Mouse (Mus musculus) G1E (cell line): ENCODE measurements around the gene Sdc1. TPM values are rescaled to one million over a fixed set of nuclear protein-coding genes. Genes with fewer than 3 reads are reported as not detected.

Source experiments
- ATAC-seq: 2 replicates; pipeline ENCODE4 v1.8.0; 2016; ENCODE audit warnings: mild to moderate bottlenecking; ENCODE audit not compliant: insufficient number of reproducible peaks, poor library complexity, low FRiP score, severe bottlenecking; ENCODE audit errors: extremely low read depth
- DNase-seq: peaks from one replicate; pipeline ENCODE4 v3.0.0; 2012; ENCODE audit warnings: low spot score
- H3K27me3 ChIP-seq: 2 replicates; pipeline ENCODE4 v1.6.1; 2012; ENCODE audit warnings: mild to moderate bottlenecking, low read length, inconsistent platforms; ENCODE audit not compliant: insufficient read depth
- H3K36me3 ChIP-seq: replicated peaks from 2 replicates; pipeline ENCODE3; 2012; ENCODE audit warnings: mild to moderate bottlenecking, inconsistent platforms
- H3K4me1 ChIP-seq: 2 replicates; pipeline ENCODE4 v1.6.1; 2012; ENCODE audit warnings: low read depth, low read length, inconsistent platforms, mixed read lengths; ENCODE audit not compliant: insufficient read depth
- H3K4me3 ChIP-seq: 2 replicates; pipeline ENCODE4 v1.5.1; 2012; ENCODE audit warnings: low read depth, mild to moderate bottlenecking, inconsistent platforms, low read length, moderate library complexity, mixed read lengths
- H3K9me3 ChIP-seq: replicated peaks from 2 replicates; pipeline ENCODE4 v1.6.1; 2012; ENCODE audit warnings: inconsistent platforms
- CTCF ChIP-seq: IDR thresholded peaks from 2 replicates; pipeline ENCODE4 v1.5.1; 2012; ENCODE audit warnings: low read depth, low read length, inconsistent platforms, mixed read lengths
- GATA1 ChIP-seq: IDR thresholded peaks from 2 replicates; pipeline ENCODE4 v1.6.1; 2012; ENCODE audit warnings: borderline replicate concordance, low read length, inconsistent platforms, mixed read lengths
- GATA2 ChIP-seq: IDR thresholded peaks from 2 replicates; pipeline ENCODE4 v1.6.1; 2012; ENCODE audit warnings: low read depth, low read length, inconsistent platforms, borderline replicate concordance
- POLR2AphosphoS5 ChIP-seq: IDR thresholded peaks from 2 replicates; pipeline ENCODE4 v1.6.1; 2012; ENCODE audit warnings: low read depth, low read length, inconsistent platforms; ENCODE audit not compliant: insufficient replicate concordance
- TAL1 ChIP-seq: conservative IDR thresholded peaks from 2 replicates; pipeline ENCODE4 v1.6.1; 2012; ENCODE audit warnings: low read depth, low read length, inconsistent platforms, mixed read lengths
- polyA plus RNA-seq: library from polyadenylated mRNA; stranded (reverse); fragments of >175 nt; gene quantifications from 2 replicates; pipeline ENCODE4 v1.2.3, GENCODE M21; 2012
- total RNA-seq, 2 experiments: library from RNA; stranded (forward) in 1 of 2; stranded (reverse) in 1 of 2; fragments of 200-1000 nt in 1 of 2; fragments of >200 nt in 1 of 2; fragmentation: Nextera tagmentation in 1 of 2; gene quantifications; 2 replicates each; pipeline ENCODE4 v1.2.3; 2014 to 2017

The Sdc1 gene
- total RNA-seq (2014; fragmentation: Nextera tagmentation) (not detected in 2 replicates), total RNA-seq (2017) (0.33 and 0.35 TPM in 2 replicates), polyA plus RNA-seq (0.69 and 0.73 TPM in 2 replicates)

GRCm38 (mm10) chr12:8770946-8771843 lies at the start of gene Sdc1:
Gene Sdc1, plus strand, starts transcription at chr12:8771323.
- Histone ChIP-seq H3K27me3 (peaks cover 36% of the 10 kb centered on the region), H3K36me3 (no peaks in the 10 kb centered on the region), H3K4me1 (peaks cover 24% of the 10 kb centered on the region), H3K9me3 (no peaks in the 10 kb centered on the region), H3K4me3 (peak within 1 kb of the TSS; percentile 69)
- peak; percentile 27 for DNase-seq
- TF ChIP-seq GATA1, result no peak
- TF ChIP-seq TAL1, result no peak
- no peak for TF ChIP-seq POLR2AphosphoS5
- TF ChIP-seq CTCF, result no peak
- TF ChIP-seq GATA2, result no peak
- ATAC-seq, result no peak

- Histone ChIP-seq H3K9me3 (no peaks in the 10 kb centered on the region), H3K36me3 (peaks cover 62% of the 10 kb centered on the region), H3K27me3 (no peaks in the 10 kb centered on the region), H3K4me3 (no peak overlapping the region), H3K4me1 (no peaks in the 10 kb centered on the region)
- ATAC-seq (no peak), DNase-seq (no peak)
- TF ChIP-seq POLR2AphosphoS5 (no peak), GATA2 (no peak), TAL1 (no peak), GATA1 (no peak), CTCF (no peak)
Observed at GRCm38 (mm10) chr12:8726890-8727289, 44.2 kb upstream of the Sdc1 start.

GRCm38 (mm10) chr12:8728739-8729138 lies 42.4 kb upstream of the Sdc1 start:
- peaks cover 60% of the 10 kb centered on the region for H3K36me3 ChIP-seq
- no peaks in the 10 kb centered on the region for H3K9me3 ChIP-seq
- no peak overlapping the region for H3K4me3 ChIP-seq
- H3K27me3 ChIP-seq, result no peaks in the 10 kb centered on the region
- no peaks in the 10 kb centered on the region for H3K4me1 ChIP-seq
- TF ChIP-seq GATA2, result no peak
- no peak for TF ChIP-seq GATA1
- TF ChIP-seq POLR2AphosphoS5, result no peak
- no peak for TF ChIP-seq TAL1
- TF ChIP-seq CTCF, result no peak
- DNase-seq, result no peak
- no peak for ATAC-seq

GRCm38 (mm10) chr12:8753654-8754053 lies 17.5 kb upstream of the Sdc1 start:
- TF ChIP-seq TAL1 (no peak), CTCF (no peak), POLR2AphosphoS5 (no peak), GATA2 (no peak), GATA1 (no peak)
- H3K9me3 ChIP-seq, result no peaks in the 10 kb centered on the region
- H3K36me3 ChIP-seq, result peaks cover 83% of the 10 kb centered on the region
- no peak for DNase-seq
- no peak overlapping the region for H3K4me3 ChIP-seq
- no peaks in the 10 kb centered on the region for H3K27me3 ChIP-seq
- H3K4me1 ChIP-seq, result no peaks in the 10 kb centered on the region
- no peak for ATAC-seq

GRCm38 (mm10) chr12:8754116-8754515 lies 17.0 kb upstream of the Sdc1 start:
- TF ChIP-seq GATA2 (no peak), TAL1 (no peak), POLR2AphosphoS5 (no peak; the same call in 1 of the 2 replicates), GATA1 (no peak), CTCF (no peak)
- H3K36me3 ChIP-seq, result peaks cover 79% of the 10 kb centered on the region

GRCm38 (mm10) chr12:8758029-8758428 lies 13.1 kb upstream of the Sdc1 start:
- H3K27me3 ChIP-seq, result no peaks in the 10 kb centered on the region
- DNase-seq (no peak), ATAC-seq (no peak)

More at GRCm38 (mm10) chr12:8754116-8754515, 17.0 kb upstream of the Sdc1 start:
- no peak for DNase-seq
- Histone ChIP-seq H3K27me3 (no peaks in the 10 kb centered on the region), H3K4me3 (no peak overlapping the region), H3K4me1 (no peaks in the 10 kb centered on the region), H3K9me3 (no peaks in the 10 kb centered on the region)
- no peak for ATAC-seq

More at GRCm38 (mm10) chr12:8758029-8758428, 13.1 kb upstream of the Sdc1 start:
- Histone ChIP-seq H3K36me3 (peaks cover 57% of the 10 kb centered on the region), H3K4me3 (no peak overlapping the region), H3K9me3 (no peaks in the 10 kb centered on the region), H3K4me1 (no peaks in the 10 kb centered on the region)
- TF ChIP-seq TAL1 (no peak), POLR2AphosphoS5 (no peak; the same call in 1 of the 2 replicates), CTCF (no peak), GATA2 (no peak), GATA1 (no peak)
